Mouse (Mus musculus) olfactory bulb, adult 2 months (tissue): ENCODE measurements at regions not wholly inside any gene's neighbourhood (a gene's known extent, or its start where the extent isn't known, plus 50 kb on each side); places are given as distances from the start of the nearest gene placed in this dataset.

ENCODE experiments used
- CTCF ChIP-seq: fragments of 200-500 bp; IDR thresholded peaks from 2 replicates; pipeline ENCODE4 v1.5.1; 2012; ENCODE audit warnings: low read depth, mild to moderate bottlenecking, low read length, moderate library complexity; ENCODE audit not compliant: insufficient read depth
- POLR2A ChIP-seq: fragments of 200-500 bp; IDR thresholded peaks from 2 replicates; pipeline ENCODE4 v1.6.1; 2012; ENCODE audit warnings: mild to moderate bottlenecking, low read depth, low read length, moderate library complexity; ENCODE audit not compliant: insufficient read depth

- TF ChIP-seq CTCF (no peak), POLR2A (no peak)
Observed at GRCm38 (mm10) chr2:7933617-7934016, 424.3 kb upstream of the Celf2 start.
